Mouse (Mus musculus) cerebellum, adult 2 months (tissue): ENCODE data around the gene Evi5l. TPM values are rescaled to one million over a fixed set of nuclear protein-coding genes. Genes with fewer than 3 reads are reported as not detected.

Experiments used
- DNase-seq, 2 experiments: peaks; one replicate each; pipeline ENCODE4 v3.0.0; 2021
- H3K27ac ChIP-seq: fragments of 200-500 bp; 2 replicates; pipeline ENCODE4 v1.5.1; 2012; ENCODE audit warnings: low read length, control low read depth, inconsistent platforms; ENCODE audit not compliant: insufficient read depth
- H3K27me3 ChIP-seq: fragments of 200-500 bp; 2 replicates; pipeline ENCODE4 v1.6.1; 2012; ENCODE audit warnings: inconsistent platforms, mild to moderate bottlenecking, low read length, moderate library complexity; ENCODE audit not compliant: control insufficient read depth, insufficient read depth
- H3K4me1 ChIP-seq: fragments of 200-500 bp; 2 replicates; pipeline ENCODE4 v1.6.1; 2011; ENCODE audit warnings: low read length; ENCODE audit not compliant: control insufficient read depth, insufficient read depth
- H3K4me3 ChIP-seq: fragments of 200-500 bp; replicated peaks from 2 replicates; pipeline ENCODE3; 2011; ENCODE audit warnings: mild to moderate bottlenecking, low read depth, low read length, control low read depth; ENCODE audit not compliant: insufficient read depth
- CTCF ChIP-seq: fragments of 200-500 bp; IDR thresholded peaks from 2 replicates; pipeline ENCODE4 v1.5.1; 2011; ENCODE audit warnings: low read depth, mild to moderate bottlenecking, control low read depth, low read length, moderate library complexity, borderline replicate concordance; ENCODE audit not compliant: insufficient read depth
- POLR2A ChIP-seq: fragments of 200-500 bp; IDR thresholded peaks from 2 replicates; pipeline ENCODE4 v1.6.1; 2011; ENCODE audit warnings: low read length, control low read depth, borderline replicate concordance; ENCODE audit not compliant: insufficient read depth
- WGBS: fragments of 180-500 bp; shearing (Covaris S2); methylation state at CpG from one replicate; pipeline ENCODE4 v1.1.7; 2018; 5-methylcytosine and 5-hydroxymethylcytosine counted together
- polyA plus RNA-seq: library from polyadenylated mRNA; depleted of rRNA; stranded (reverse); fragments of >200 nt; gene quantifications from 2 replicates; pipeline ENCODE4 v1.2.3, GENCODE M21; 2012

Gene Evi5l
- polyA plus RNA-seq, 1 experiment, result 73.3 TPM

DNA sequence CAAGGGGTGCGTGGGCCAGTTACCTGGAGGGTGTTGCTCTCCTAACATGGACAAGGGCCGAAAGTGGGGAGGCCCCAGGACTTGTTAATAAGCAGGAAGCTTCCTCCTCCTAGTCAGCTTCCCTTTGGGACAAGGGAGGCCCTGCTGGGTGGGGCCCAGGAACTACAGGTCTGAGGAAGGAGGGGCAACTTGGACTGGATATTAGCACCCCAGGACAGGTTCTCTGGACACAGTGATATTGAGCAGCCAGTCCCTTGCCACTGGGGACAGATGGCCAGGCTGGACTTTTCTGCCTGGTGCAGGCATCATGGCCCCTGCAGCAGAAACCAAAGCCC is 40.6 kb downstream of the Evi5l start:
- TF ChIP-seq POLR2A, result no peak
- no peak for TF ChIP-seq CTCF
- H3K4me1 ChIP-seq, result peaks cover 10% of the 10 kb centered on the region
- no peaks in the 10 kb centered on the region for H3K27me3 ChIP-seq
- no peak overlapping the region for H3K4me3 ChIP-seq
- H3K27ac ChIP-seq, result 0 out of 2 replicates have a peak overlapping the region, but pooled peaks have one; percentile 19
- DNase-seq, result no peak
- WGBS, result 14% methylated on average over 2 of the region's 2 CpGs

GRCm38 (mm10) chr8:4211097-4211496 is 44.7 kb downstream of the Evi5l start:
- Histone ChIP-seq H3K27me3 (no peaks in the 10 kb centered on the region), H3K4me3 (no peak overlapping the region), H3K4me1 (peaks cover 10% of the 10 kb centered on the region), H3K27ac (no peak overlapping the region)
- TF ChIP-seq POLR2A (no peak), CTCF (no peak)
- 68% methylated on average over 6 of the region's 6 CpGs for WGBS
- no peak for DNase-seq

- Histone ChIP-seq H3K4me3 (peak overlapping the region; percentile 14), H3K27ac (no peak overlapping the region), H3K4me1 (no peaks in the 10 kb centered on the region; the same call in none of the 2 replicates), H3K27me3 (no peaks in the 10 kb centered on the region)
- no peak for DNase-seq
- 2% methylated on average over 25 of the region's 25 CpGs for WGBS
- TF ChIP-seq POLR2A, result no peak
- TF ChIP-seq CTCF, result no peak
These were observed 46.4 kb downstream of the Evi5l start for GRCm38 (mm10) chr8:4212809-4213209.

GRCm38 (mm10) chr8:4213210-4214005 is 47.0 kb downstream of the Evi5l start:
- Histone ChIP-seq H3K4me1 (no peaks in the 10 kb centered on the region; the same call in none of the 2 replicates), H3K27me3 (no peaks in the 10 kb centered on the region), H3K4me3 (no peak overlapping the region), H3K27ac (no peak overlapping the region)
- WGBS, result 31% methylated on average over 18 of the region's 18 CpGs
- no peak for DNase-seq
- TF ChIP-seq CTCF (no peak), POLR2A (no peak)

- Histone ChIP-seq H3K27ac (no peak overlapping the region), H3K27me3 (no peaks in the 10 kb centered on the region), H3K4me3 (no peak overlapping the region), H3K4me1 (no peaks in the 10 kb centered on the region; the same call in none of the 2 replicates)
- no peak for TF ChIP-seq CTCF
- TF ChIP-seq POLR2A, result no peak
- no peak for DNase-seq
- 48% methylated on average over 33 of the region's 33 CpGs for WGBS
These were observed 47.9 kb downstream of the Evi5l start for GRCm38 (mm10) chr8:4214006-4214980.

GRCm38 (mm10) chr8:4216296-4216695 is 49.9 kb downstream of the Evi5l start:
- DNase-seq, result peak in 1 of 2 experiments; percentile 48
- no peaks in the 10 kb centered on the region; the same call in none of the 2 replicates for H3K4me1 ChIP-seq
- WGBS, result 3% methylated on average over 18 of the region's 18 CpGs
- H3K27me3 ChIP-seq, result no peaks in the 10 kb centered on the region
- TF ChIP-seq CTCF (no peak), POLR2A (no peak)
- H3K27ac ChIP-seq, result no peak overlapping the region
- peak overlapping the region; percentile 86 for H3K4me3 ChIP-seq

DNA sequence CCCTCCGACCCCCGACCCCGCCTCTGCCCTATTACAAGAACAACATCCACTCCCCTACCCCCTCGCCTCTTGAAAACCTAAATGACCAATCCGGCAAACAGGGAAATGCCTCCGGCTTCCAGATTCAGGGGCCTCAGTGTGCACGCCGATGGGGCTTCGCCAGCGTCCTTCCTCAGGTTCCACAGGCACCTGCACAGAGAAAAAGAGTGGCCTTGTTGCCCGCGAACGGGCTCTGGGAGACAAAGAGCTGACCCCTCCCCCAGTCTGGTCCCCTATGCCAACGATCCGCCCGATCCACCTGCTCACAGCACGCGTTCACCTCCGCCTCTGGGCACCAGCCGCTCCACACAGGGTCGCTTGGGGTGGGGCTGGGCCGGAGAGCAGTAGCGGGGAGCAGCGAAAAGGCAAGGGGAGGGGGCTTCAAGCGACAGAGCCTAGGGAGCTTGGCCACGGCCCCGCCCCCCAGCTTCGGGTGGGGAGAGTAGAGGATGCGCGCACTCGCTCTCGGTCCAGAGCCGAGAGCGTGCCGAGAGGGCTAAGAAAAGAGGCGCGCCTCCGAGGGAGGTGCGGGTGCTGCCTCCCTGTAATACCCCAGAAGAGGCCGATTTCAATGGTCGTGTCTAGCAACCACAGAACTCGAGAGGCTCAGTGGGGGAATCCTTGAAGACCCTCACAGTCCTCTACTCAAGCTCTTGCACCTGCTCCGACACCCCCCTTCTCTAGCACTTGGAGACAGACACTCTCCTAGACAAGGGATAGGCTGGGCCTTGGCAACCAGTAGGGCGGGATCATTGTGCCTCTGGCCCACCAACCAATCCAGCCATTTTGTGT is 50.6 kb downstream of the Evi5l start, which contains the start of gene Prr36:
Gene Prr36 (minus strand): TSS at position 669 of the 831 bp plus-strand sequence.
- Histone ChIP-seq H3K27me3 (no peaks in the 10 kb centered on the region), H3K4me3 (peak within 1 kb of the TSS; percentile 86)

More for the DNA sequence above, 50.6 kb downstream of the Evi5l start, which contains the start of gene Prr36:
- under 1% methylated on average over 44 of the region's 44 CpGs for WGBS
- peak; percentile 64 to 68 for DNase-seq
- Histone ChIP-seq H3K27ac (peak within 1 kb of the TSS; percentile 60), H3K4me1 (no peaks in the 10 kb centered on the region; the same call in none of the 2 replicates)
- TF ChIP-seq POLR2A, result peak; percentile 28; the same call in 1 of the 2 replicates
- TF ChIP-seq CTCF, result no peak
